Mouse (Mus musculus): ENCODE results near the gene Tnpo1.
"Not testable (repeated sequence)": the region's sequence is repeated elsewhere in the genome, so short reads cannot be mapped to it uniquely, and the experiment has no call there.

Tnpo1 gene

DNA sequence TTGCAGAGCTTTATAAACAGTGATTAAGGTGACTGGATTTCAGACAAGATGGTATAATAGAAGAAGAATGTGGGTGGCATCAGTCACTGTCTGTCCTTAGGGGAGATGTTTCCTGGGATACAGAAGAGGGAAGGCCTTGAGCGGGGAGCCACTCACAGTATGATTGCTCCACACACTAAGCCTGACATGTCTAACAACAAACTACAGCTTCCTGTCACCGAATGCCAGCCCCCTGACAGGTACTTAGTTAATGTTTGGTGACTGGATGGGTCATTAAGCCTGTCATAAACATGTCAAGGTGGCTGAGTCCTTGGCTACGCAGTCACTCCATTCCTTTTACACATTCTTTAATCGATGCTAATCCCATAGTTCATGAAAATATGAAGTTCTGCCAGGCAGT, 108.0 kb downstream of the Tnpo1 start:
- no peak for DNase-seq (ENCODE audit: low spot score)

DNA sequence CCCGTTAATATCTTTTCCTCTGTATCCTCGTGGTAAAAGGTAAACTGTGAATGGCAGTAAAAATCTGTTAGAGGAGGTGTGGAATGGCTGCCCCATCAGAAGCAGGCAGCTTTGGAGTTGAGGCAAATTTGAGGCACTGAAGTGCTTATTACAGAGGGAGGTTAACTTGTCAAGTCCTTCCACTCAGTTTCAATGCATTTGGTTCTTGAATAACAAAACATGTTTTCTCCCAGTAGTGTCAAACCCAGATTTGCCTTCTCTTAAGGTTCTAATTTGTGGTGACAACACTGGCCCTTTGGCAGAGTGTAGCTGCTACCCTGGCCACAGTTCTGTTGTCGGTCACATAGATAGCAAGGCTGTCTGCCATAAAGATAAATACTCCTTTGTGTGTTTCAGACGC, 108.4 kb downstream of the Tnpo1 start:
- DNase-seq (ENCODE audit: low spot score): no peak

DNA sequence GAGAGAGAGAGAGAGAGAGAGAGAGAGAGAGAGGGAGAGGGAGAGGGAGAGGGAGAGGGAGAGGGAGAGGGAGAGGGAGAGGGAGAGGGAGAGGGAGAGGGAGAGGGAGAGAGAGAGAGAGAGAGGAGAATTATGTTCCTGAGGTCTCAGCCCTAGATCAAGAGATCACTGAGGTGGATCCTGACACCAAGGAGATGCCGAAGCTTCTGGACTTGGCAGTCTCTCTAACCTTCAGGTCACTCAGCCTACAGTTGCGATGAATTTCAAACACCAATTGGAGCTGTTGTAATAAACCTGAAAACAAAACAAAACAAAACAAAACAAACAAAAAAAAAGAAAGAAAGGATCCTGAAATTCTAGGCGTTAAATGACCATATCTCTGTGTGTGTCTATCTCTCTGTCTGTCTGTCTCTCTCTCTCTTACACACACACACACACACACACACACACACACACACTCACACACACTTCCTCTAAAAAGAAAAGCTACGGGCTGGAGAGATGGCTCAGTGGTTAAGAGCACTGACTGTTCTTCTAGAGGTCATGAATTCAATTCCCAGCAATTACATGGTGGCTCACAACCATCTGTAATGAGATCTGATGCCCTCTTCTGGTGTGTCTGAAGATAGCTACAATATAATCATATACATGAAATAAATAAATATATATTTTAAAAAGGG, 109.1 kb downstream of the Tnpo1 start:
- not testable (repeated sequence) for DNase-seq (ENCODE audit: low spot score)

DNA sequence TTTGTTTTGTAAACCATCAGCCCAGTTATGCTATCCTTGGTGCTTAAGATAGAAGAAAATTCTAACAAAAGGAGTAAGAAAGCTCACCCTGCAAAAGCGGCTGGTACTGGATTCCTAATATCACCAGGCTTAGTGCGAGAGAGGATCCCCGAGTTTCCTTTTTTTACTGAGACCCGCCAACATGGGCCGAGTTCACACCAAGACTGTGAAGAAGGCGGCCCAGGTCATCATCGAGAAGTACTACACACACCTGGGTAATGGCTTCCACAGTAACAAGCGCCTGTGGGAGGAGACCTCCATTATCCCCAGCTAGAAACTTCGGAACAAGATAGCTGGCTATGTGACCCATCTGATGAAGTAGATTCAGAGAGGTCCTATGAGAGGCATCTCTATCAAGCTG, 109.6 kb downstream of the Tnpo1 start:
- DNase-seq (ENCODE audit: low spot score): no peak

DNA sequence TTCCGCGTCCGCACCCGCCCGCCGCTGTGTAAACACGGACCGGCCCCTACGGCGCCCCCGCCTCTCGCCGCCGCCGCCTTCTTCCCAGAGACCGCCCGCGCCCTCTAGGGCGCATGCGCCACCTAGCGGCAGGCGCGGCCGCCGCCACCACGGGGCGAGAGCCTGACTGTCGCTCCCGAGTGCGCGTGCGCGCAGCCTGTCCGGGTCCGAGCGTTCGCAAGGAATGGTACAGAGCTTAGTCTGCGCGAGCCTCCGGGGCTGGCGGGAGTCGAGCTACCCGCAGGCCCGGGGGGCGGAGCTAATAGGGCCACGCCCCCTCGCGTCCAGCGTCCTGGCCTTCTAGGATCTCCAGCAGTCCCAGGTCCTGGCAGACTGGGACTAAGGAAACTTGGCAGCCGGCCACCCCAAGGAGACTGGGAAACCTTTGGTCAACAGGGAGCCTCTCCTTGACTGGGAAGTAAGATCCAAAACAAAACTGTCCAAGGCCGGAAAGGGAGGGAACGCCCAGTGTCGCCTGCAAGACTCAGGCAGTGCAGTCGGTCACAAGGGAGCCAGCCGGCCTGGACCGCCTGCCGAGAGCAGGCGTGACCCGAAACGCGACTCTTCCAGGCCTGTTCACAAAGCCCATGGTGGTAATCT, 110.9 kb downstream of the Tnpo1 start, which contains the start of gene Fcho2:
Gene Fcho2 (minus strand): TSS at position 303 of the 639 bp plus-strand sequence.
- DNase-seq (ENCODE audit: low spot score): peak; percentile 98

GRCm38 (mm10) chr13:98814275-98815040, 111.7 kb downstream of the Tnpo1 start:
- DNase-seq (ENCODE audit: low spot score): no peak

DNA sequence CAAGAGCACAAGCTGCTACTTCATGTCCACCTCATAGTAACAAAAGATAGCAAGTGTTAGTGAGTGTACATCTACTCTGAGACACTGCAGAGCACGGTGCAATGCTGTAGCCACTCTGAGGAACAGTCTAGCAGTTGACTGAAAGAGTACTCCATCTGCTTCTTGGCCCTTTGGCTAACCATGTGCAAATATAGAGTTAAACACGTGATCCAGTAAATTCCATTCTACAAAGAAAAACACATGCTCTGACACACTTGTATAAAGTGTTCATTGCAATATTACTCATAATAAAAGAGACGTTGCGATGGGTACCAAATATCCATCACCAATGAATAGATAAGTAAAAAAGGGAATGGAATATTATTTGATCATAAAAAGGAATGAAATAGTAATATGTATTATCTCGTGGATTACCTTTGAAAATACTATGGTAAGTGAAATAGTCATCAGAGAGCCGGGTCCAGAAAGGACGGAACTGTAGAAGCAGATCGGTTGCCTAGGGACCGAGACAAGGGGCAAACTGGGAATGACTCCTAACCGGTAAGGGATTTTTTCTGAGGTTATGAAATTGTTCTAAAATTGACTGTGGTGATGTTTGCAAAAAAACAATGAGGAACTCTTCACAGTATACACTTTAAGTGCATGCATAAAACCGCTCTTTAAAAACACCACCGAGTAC, 112.4 kb downstream of the Tnpo1 start:
- no peak for DNase-seq (ENCODE audit: low spot score)

- DNase-seq (ENCODE audit: low spot score): no peak
Observed at GRCm38 (mm10) chr13:98813167-98813566, 113.0 kb downstream of the Tnpo1 start.

GRCm38 (mm10) chr13:98812285-98812684, 113.9 kb downstream of the Tnpo1 start:
- no peak for DNase-seq (ENCODE audit: low spot score)

DNA sequence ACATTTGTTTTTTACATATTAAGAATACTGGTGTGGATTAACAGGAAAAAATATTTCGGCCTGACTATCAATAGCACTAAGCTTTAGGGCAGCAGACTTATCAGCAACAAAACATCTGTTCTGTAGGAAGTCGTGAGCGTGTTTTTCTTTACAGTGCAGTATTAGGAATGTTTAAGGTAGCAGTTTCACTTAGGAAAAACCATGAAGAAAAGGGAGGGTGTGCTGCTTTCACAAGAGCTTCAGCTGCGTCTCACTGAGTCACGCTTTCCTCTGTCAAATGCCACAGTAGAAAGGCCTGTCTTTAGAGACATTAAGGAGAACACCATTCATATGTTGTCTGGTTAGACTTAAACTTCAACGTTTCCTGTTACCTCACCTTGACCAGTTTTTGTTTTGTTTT, 116.0 kb downstream of the Tnpo1 start:
- DNase-seq (ENCODE audit: low spot score): peak; percentile 35

GRCm38 (mm10) chr13:98809087-98809486, 117.1 kb downstream of the Tnpo1 start:
- no peak for DNase-seq (ENCODE audit: low spot score)

DNA sequence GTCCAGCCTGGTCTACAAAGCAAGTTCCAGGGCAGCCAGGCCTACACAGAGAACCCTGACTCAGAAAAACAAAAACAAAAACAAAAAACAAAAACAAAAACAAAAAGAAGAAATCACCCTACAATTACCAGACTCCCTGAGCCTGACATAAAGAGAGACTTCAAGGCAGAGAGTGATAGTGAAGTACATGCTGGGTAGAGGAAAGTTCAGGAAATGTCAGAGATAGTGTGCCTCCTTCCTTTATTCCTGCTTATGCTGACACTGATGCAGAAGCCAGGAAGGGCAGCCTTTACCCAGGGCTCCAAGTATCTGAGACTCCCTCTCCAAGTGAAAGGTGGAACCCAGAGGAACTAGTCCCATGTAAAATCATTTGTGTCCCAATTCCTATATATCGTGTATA, 121.7 kb downstream of the Tnpo1 start:
- DNase-seq (ENCODE audit: low spot score): no peak

GRCm38 (mm10) chr13:98803699-98804098, 122.5 kb downstream of the Tnpo1 start:
- no peak for DNase-seq (ENCODE audit: low spot score)

DNA sequence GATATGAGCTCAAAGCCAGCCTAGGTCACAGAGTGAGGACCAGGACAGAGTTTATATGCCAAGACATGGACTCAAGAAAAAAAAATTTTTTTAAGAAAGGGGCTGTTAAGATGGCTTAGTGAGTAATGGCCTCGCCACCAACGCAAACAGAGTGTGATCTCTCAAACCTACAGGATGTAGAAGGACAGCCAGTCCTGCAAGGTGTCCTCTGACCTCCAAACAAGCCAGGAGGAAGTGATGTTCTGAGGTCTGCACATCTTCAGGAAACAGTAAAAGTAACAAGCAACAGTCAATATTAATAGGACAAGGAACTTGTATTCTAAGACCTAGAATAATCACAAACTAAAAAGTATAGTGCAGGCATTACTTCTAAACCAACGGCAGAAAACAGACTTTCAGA, 123.2 kb downstream of the Tnpo1 start:
- no peak for DNase-seq (ENCODE audit: low spot score)

DNA sequence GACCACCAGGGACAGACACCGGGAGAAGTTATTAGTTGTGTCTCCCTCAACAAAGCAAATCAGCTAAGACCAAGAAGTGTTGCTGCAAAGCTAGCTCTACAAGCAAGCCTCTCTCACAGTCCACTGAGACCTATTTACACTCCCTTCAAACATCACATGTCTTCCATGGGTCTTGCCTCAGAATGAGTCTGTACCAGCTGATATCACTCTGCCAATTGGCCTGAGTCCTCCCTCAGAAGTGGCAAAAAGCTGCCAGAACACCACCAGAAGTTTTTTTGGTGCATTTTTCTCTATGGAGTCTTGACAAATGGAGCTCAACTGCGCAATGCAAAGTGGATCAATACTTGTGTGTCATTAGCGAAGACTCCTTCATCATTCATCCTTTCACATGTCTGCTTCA, 130.7 kb downstream of the Tnpo1 start:
- no peak for DNase-seq (ENCODE audit: low spot score)

- no peak for DNase-seq (ENCODE audit: low spot score)
Observed at GRCm38 (mm10) chr13:98792864-98793263, 133.3 kb downstream of the Tnpo1 start.

DNA sequence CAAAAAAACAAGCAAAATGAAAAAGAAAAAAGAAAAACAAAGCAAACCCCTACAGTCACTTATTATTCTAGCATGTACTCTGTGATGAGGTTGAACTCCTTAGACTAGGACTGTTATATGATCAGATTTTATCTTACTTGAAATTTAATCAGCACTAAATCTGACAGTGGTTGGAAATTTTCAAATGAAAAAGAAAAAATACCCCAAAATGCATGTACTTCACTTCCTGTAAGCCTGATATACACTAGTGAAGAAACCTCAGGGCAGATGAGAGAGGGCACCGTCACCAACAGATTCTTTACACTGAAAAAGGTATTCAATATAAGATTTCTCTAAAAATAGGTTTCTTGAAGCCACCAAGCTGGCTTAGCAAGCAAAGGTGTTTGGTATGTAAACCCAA, 134.5 kb downstream of the Tnpo1 start:
- no peak for DNase-seq (ENCODE audit: low spot score)

Data from spleen, adult 12 weeks (tissue).